Mouse (Mus musculus) T-helper 1 cell (primary cell): Measurements from ENCODE around the gene Isyna1.

Experiments
- in situ Hi-C: fragments of 300-600 bp; cut with MboI, MseI; formaldehyde crosslinking; loops from one replicate; pipeline ENCODE4 v1.15.1; 2025; ENCODE audit warnings: high pct_unique_total_duplicates

The Isyna1 gene

DNA sequence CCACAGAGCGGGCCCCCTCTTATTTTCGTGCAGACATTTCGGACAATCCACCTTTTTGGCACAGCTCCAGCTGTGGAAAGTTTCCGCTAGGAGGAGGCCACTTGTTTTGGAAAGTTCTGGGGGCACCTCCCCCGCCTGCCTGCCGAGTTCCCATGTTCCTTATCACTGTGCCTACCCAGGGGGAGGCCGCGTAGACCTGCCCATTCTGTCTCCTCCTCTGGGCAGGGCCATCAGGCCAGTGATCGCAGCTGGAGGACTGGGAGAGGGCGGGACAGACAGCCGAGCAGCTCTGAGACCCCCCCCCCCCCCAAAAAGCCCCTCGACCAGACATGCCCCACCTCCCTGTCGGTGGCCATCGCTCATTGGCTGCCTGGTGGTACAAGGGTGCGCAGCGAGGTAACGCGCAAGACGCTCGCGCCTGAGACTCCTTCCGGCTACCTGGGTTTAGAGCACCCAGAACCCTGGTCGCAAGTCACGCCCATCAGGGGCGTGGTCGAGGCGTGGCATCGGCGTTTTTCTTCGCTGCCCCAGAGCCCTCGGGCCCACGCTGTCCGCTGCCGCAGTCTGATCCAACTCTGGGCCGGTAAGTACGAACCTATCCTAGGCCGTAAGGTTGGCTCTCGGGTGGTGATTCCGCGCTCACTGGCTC, at the start of gene Isyna1:
Isyna1 (plus strand) TSS at position 413 of the 649 bp plus-strand sequence.
- in situ Hi-C loops, result no loop called here

DNA sequence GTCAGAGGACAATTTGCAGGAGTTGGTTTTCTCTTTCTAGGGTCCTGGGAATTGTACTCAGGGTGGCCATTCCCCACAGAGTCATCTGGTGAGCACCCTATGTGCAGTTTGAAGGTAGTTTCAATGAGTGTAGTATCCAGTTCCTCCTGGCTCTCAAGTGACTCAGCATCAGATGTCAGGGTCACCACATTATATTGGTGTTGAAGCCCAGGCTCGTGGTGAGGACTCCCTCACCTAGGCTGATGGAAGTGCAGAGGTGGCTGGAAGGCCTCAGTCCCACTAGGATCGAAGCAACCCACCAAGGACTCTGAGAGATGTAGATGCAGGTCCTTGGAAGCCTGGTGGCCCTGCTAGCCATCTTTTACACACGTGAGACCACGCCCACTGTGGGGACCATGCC, 47.8 kb upstream of the Isyna1 start:
- in situ Hi-C loops, result no loop called here

- in situ Hi-C loops, result no loop called here
Measured at GRCm38 (mm10) chr8:70547762-70548161, 46.4 kb upstream of the Isyna1 start.

GRCm38 (mm10) chr8:70549412-70550184, 44.6 kb upstream of the Isyna1 start:
- in situ Hi-C loops, result no loop called here

DNA sequence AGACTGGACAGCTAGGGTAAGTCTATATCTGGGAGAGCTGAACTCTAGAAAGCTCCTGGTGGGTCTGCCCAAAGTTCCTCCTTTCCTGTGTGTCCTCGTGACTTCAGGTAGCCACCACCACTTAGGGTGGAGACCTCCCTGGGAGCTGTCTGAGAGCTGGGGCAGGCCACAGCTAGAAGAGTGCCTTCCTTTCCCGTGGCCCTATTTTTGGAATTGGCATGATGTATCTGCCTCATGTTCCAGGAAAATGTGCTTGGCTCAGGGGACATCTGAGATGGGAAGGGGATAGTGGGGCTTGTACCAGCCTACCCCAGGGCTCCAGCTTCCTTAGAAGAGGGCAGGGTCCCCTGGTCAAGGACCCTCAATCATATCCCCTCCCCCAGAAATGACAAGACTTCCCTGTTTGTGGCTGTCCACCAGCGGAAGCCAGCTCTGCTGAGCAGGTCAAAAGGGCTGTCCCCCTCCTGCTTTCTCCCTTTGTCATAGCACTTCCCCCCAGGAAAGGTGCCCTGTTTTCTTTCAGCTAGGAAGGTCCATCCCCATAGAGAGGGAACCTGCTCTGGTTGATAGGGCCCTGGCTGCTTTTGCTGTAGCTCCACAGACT, 42.5 kb upstream of the Isyna1 start:
- in situ Hi-C loops, result no loop called here

DNA sequence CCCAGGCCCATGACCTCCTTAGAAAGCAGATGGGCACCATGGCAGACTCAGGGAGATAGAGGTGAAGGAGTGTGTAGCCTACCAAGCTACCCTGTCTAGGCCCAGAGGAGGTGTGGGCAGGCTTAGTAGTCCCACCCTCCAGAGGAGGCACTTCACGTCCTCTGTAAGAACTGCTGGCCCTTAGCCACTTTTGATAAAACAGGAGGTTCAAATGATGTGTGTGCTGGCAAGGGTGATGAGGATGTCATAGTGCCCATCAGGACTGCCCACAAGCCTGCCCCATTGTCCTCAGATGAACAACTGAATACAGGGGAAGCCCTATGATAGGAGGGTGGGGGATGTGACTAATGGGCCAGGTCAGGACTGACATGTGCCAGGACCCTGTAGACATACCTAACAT, 41.3 kb upstream of the Isyna1 start:
- in situ Hi-C loops, result no loop called here

GRCm38 (mm10) chr8:70553740-70554139, 40.4 kb upstream of the Isyna1 start:
- in situ Hi-C loops, result no loop called here

DNA sequence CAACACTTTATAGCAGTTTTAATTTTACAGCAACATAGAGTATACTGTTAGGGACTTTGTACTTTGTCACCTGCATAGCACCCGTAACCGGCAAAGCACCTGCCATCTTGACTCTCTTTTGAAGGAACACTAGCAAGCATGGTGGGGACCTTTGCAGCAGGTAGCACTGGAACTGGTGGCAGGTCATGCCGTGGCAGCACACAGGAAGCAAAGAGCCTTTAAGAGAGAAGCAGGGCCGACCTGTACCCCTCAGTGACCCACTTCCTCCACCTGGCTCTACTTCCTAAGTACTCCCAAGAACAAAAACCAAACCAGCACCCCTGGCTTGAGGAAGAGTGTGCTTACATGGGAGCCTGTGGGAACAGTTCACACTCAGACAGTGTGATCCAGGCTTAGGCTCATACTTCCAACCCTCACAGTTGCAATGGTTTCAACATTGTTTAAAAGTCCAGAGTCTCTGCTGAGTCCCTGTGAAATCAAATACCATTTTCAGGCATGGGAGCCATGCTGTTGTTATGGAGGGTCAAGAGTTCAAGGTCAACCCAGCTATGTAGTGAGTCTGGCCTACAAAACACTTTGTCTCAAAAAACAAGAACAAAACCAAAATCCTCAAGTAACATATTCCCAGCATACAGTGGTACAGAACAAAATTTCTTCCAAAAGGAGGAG, 39.0 kb upstream of the Isyna1 start:
- in situ Hi-C loops, result no loop called here

DNA sequence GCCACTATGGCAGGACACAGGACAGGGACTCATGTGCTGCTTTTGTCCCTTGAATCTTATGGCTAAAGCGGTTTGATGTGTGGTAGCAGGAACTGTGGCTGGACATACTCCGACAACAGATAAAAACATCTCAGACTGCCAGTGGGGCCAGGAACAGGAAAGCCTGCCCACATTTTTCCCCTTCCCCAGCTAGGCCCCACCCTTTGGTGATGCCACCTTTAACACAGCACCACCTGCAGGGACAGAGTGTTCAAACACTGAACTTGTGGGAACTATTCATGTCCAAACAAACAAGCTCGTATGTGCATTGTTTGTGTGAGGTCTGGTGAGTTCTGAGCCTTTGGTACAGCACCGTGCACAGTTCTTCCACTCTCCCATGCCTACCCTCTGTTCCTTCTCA, 35.8 kb upstream of the Isyna1 start:
- in situ Hi-C loops, result no loop called here

- in situ Hi-C loops, result no loop called here
Measured at GRCm38 (mm10) chr8:70558983-70559382, 35.2 kb upstream of the Isyna1 start.

DNA sequence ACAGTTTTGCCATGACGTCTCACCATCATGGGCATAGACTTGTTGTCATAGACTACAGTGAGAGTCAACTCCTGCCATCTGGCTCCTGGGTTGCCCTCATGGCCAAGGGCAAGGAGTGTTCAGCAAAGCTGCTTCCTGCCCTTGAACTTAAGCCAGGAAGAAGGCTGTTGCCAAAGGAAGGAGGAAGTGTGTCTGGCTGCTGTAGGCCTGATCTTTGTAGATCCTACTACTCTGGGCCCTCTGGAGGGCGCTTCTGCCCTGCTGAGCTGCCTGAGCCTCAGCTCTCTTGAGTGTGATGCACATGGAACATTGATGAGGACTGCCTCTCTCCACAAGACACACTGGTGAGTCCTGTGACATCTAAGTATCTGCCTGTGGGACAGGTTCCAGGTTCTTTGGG, 34.1 kb upstream of the Isyna1 start:
- in situ Hi-C loops, result no loop called here

- in situ Hi-C loops, result no loop called here
Measured at GRCm38 (mm10) chr8:70560564-70560963, 33.6 kb upstream of the Isyna1 start.

GRCm38 (mm10) chr8:70561357-70561756, 32.8 kb upstream of the Isyna1 start:
- in situ Hi-C loops, result no loop called here

DNA sequence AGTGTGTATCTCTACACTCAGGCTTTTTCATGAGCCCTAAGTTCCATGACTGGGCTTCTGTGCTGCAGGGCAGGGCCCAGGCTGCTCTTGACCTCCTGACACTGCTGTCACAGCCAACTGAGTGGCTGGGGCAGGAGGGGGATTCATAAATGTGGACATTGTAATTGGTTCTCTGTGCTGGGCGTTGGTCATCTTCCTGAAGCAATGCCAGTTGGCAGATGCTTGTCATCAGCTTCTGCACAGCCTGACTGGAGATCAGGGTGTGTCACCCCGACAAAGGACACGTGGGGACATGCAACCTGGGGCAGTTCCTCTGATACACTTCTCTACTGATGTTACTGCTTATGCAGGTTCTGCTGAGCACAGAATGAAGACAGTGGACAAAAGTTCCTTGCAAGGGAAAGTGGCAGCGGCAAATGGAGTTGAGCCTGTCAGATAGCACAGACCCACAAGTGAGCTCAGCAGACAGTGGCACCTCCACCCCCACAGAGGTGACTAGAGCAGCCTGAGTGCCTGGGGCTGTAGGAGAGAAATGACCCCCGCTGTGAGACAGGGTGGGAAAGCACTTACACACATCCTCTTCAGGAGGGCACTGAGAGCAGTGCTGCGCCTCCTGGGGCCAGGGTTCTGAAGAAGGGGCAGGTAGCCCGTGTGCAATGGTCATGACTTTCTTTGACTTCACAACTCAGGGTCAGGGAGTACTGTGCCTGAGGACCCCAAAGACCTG, 32.2 kb upstream of the Isyna1 start:
- in situ Hi-C loops, result no loop called here

DNA sequence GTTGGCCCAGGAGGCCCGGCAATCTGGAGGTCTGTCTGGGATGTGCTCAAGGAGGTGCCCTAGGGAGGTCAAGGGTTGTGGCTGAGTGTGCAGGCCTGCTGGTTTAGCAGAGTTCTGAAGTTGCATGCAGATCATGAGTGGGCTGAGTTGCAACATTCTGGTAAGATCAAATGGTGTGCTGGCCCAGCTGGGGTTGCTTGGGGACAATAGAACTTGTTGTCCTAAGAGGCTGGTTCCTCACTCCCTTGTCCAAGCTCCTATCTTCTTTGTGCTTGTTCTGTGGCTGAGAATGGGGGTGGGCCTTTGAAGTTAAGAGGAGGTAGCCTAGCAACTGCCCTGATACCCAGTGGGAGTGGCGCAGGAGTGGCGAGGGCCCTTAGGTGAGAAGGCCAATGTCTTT, 31.4 kb upstream of the Isyna1 start:
- in situ Hi-C loops, result no loop called here

DNA sequence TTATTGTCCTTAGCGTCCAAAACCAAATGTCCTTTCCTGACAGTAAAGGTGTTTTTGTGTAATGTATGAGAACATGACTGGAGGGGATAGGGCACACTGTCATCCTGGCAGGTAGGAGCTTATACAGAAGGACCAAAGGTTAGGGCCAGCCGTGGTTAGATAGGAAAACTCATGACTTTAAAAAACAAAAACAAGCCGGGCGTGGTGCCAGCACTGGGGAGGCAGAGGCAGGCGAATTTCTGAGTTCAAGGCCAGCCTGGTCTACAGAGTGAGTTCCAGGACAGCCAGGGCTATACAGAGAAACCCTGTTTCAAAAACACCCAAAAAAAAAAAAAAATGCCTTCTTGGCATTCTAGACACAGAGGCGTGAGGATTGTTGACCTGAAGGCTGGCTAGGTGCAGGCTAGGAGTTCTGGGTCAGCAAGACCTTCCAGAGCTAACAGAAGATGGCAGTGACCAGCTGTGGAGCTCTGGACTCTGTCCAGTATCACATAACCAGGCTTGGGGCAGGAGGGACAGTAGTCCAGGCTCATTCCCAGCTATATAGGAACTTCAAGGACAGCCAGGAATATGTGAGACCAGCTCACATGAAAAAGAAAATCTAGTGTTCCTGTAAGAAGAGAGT, 30.3 kb upstream of the Isyna1 start:
- in situ Hi-C loops, result no loop called here

- in situ Hi-C loops, result no loop called here
Measured at GRCm38 (mm10) chr8:70564696-70565235, 29.4 kb upstream of the Isyna1 start.

DNA sequence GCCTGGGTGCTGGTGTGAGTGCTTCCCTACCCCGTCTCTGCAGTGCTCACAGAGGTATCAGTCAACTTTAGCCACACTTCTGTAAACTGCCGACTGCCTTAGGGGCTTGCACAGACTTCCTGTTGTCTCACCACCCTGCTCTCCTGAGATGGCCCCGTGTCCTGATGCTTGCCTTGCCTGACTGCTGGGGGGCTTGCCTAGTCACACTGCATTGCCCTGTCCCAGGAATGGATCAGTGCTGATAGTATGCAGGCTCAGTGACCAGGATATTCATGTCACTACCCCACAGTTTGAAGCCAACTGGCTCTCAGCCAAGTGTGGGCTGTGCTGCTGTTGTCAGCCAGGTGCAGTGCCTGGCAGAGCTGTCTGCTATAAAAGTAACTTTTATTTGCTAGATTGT, 28.6 kb upstream of the Isyna1 start:
- in situ Hi-C loops, result no loop called here

- in situ Hi-C loops, result no loop called here
Measured at GRCm38 (mm10) chr8:70570360-70570759, 23.8 kb upstream of the Isyna1 start.

GRCm38 (mm10) chr8:70570990-70571389, 23.2 kb upstream of the Isyna1 start:
- in situ Hi-C loops, result no loop called here

DNA sequence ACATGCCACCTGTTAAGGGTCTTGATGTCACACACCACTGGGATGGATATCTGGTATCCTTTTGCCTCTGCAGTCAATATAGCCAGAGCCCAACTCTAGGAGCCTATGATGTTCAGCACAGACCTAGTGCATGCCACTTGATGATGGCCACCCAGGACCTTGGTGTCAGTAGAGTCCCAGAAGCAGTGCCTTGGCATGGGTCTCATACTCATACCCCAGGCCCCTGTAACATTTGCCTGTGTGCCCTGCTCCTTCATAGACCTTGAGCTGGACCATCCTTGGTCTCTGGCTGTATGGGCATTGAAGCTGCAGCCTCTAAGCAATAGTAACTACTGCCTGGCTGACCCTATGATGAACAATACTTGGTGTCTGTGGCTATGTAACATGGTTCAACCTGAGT, 19.9 kb upstream of the Isyna1 start:
- in situ Hi-C loops, result no loop called here
